Mouse (Mus musculus): ENCODE data around the gene Saxo1.
A peak's percentile ranks its signal among the peaks of the same experiment; 100 is the strongest.

Saxo1 gene

DNA sequence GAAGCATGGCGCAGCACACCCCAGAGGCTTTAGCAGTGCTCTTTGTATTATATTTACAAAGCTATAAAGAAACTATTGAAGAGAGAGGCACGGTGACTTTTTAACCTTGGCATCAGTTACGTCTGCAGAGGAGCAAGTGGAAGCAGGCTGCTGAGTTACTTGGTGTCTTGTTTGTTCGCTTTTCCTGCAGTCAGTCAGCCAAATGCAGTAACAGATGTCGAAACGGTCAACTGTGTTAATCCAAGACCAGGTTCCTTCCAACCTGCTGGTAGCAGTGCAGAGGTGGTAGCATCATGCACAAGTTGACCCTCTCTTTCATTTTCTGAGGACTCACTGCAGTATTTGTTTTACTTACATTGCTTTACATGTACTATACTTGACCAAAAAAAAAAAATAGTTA lies 135.5 kb downstream of the Saxo1 start:
- DNase-seq (ENCODE audit: inconsistent ontology term): no peak

DNA sequence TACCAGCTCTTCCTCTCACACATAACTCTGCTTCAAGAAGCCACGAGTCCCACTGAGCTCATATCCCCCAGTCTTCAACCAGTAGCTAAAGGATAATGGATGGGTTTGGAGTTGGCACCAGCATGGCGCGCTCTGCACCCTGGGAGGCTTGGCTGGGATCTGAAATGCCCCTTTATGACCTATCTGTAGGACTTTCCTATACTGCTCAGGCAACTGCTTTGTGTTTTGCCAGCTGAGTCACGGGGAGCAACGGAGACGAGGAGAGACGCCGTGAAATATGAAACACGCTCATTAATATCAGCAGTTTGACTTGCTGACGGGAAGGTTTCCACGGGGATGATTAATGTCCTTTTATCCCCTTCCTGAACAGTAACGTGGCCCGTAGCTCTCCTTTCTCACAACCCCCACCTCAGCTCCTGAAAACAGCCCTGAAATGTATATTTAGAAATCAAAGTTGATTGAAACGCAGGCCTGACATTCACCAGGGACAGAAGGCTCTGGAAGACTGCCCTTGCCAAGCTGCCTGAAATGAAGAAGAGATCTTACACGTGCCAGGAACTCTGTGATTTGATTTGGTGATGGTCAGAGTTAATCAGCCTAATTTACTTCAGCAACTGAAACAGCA lies 141.6 kb downstream of the Saxo1 start:
- DNase-seq (ENCODE audit: inconsistent ontology term): peak; percentile 12

DNA sequence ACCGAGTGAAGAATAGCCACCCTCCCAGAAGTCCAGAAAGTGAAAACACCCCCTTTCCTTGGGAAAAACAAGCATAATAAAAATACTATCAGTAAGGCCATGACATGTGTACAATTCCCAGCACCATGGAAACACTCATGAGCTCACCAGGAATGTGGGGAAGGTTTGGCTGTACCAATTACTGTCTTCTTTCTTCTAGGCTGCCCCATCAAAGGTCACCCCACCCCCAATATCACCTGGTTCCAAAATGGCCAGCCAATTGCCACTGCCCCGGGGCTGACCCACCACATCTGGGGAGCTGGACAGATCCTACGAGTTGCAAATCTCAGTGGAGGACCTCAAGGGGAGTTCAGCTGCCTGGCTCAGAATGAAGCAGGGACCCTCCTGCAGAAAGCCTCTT lies 144.7 kb downstream of the Saxo1 start:
- no peak for DNase-seq (ENCODE audit: inconsistent ontology term)

DNA sequence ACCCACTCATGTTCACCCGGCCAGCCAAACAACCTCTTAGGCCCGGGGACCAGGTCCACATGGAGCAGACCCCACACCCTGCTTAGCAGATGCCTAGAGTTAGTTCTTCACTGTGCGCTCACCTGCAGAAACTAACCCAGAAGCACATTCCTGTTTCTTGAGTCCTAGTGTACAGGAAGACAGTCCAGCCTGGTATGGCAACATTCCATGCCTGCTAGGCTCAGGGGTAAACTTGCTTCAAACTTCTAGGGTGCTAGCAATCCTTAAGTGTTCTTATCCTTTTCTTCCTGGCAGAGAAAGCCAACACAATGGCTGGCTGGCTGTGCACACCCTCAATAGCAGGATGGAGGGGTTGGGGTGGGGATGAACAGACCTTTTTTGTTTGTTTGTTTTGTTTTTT lies 147.2 kb downstream of the Saxo1 start:
- no peak for DNase-seq (ENCODE audit: inconsistent ontology term)

DNA sequence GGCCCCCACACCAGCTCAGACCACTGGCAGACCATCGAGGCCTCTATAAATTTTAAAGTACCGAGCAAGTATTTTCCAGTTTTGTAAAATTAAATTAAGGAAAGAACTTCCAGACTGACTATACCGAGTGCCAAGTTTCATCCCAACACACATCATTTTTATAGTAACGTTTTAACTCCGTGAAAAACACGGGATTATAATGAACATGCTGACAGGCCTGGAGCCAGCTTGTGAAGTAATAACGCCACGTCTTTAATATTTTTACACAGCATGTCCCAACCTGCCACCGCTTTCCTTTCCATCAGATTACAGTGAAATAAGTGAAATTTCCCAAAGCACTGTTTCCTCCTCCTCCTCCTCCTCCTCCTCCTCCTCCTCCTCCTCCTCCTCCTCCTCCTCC lies 149.7 kb downstream of the Saxo1 start:
- DNase-seq (ENCODE audit: inconsistent ontology term): no peak

DNA sequence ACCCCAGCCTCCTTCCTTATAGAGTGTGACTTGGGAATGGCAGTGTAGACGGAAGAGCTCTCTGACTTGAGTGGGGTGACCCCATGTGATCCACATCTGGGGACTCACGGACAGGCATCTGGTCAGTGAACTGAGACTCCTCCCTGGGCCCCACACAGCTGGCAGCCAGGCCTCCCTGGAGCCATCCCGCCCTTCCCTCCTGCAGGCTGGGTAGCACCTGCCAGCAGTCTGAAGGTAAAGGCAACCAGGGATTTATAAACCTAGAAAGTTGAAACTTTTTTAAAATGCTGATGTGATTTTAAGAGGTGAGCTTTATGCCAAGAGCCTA lies 151.0 kb downstream of the Saxo1 start:
- DNase-seq (ENCODE audit: inconsistent ontology term): no peak

DNA sequence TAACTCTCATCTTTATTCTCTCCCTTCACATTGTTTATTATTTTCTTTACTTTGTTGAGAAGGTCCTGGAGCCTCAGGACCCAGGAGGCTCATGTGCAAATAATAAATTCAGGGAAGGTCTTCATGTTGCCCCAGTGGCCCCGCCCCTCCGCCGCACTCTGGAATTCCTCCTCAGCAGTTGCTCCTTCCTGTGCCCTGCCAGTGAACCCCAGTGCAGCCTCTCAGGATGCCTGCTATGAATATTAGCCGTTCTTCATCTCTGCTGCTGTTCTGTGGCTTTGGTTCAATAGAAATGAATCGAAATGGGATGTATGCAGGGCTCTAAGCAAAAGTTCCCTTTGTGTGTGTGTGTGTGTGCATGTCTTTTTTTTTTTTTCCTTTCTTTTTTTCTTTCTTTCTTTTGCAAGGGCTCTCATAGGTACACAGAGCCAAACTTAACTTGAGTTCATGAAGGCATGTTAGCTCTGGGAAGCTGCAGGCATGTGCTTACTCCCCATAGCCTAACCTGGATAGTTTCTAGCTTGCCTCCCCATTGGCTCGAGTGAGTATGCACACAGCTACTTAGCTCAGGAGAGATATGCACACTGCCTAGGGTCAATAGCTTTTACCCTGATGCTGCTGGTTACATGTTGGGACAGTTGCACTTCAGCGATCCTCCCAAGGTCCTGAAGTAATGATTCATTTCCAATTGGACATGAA lies 151.5 kb downstream of the Saxo1 start:
- DNase-seq (ENCODE audit: inconsistent ontology term): peak; percentile 29

DNA sequence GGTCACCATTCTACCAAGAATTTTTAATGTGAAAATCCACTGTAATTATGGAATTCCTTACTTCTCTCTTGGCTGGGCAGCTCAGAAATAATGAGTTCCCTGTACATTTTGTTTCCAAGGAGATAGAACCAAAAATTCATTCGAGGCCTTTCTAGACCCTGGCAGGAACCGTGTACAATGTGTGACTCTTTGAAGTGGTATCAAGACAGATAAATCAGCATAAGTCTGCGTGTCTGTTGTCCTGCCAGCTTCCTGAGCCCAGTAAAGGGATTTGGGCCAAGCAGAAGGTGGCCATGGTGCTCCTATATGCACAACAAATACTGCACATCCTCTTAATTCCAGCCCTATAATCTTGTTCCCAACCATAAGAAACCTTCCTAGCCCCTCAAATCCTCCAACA lies 157.0 kb downstream of the Saxo1 start:
- DNase-seq (ENCODE audit: inconsistent ontology term): no peak

DNA sequence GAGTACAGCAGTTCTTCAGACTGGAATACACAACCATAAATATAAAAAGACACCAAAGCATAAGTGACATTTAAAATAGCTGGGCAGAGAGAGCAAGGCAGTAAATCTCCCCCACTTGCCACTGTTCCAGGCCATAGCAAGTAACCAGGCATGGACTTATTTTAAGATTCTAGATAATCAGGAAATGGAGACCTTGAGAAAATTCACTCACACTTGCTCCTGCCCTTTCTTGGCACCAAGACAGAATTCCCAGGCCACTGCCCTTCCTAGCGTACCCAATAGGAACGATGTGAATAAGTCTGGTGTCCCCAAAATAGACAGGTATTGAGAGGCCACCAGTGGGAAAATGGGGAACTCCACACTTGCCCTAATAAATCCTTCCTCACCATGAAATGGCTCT lies 160.7 kb downstream of the Saxo1 start:
- no peak for DNase-seq (ENCODE audit: inconsistent ontology term)

DNA sequence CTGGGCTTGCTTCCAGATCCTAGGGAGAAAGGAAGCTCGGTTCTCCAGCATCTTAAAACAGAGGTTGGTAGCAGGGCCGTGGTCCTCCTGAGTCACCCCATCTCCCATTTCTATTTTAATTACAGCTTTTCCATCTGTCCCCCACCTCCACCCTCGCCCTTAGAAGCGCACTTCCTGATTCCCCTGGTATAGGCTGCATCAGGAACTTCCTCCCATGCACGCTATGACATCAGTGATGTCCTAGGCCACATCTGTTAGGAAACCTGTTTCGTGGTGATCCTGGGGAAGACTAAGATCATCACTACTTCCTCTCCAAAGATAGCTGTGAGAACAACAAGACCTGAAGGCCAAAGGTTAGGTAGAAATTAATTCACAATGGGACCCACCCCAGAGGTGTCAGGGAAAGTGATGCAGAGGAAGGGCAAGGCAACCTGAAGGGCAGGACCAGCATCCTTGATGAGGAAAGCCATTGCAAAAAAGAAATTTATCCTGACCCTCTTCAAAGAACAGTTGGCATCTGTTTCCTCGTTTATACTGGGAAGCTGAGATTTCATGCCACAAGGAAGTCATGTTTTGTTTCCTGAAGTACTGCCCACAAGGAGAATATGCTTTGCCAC lies 161.3 kb downstream of the Saxo1 start:
- DNase-seq (ENCODE audit: inconsistent ontology term): no peak

DNA sequence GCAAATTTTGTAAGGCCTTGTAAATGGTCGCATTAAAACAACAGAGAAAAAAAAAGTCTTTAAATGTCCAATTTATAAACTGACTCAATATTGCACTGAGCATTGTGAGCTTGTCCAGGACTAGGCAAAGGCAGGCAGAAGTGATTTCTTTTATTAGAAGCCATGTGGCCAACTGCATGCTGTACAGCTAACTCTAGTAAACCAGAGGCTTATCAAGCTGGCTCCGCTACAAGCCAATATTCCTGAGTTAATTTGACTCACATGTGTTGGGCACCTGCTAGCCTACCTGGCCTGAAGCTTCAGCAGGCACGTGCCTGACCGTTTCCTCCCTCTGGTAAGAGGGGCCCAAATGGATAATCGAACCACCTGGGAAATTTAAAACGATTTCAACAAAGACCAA lies 162.5 kb downstream of the Saxo1 start:
- no peak for DNase-seq (ENCODE audit: inconsistent ontology term)
